Mouse (Mus musculus): Measurements from ENCODE around the gene Gbf1.

DNA sequence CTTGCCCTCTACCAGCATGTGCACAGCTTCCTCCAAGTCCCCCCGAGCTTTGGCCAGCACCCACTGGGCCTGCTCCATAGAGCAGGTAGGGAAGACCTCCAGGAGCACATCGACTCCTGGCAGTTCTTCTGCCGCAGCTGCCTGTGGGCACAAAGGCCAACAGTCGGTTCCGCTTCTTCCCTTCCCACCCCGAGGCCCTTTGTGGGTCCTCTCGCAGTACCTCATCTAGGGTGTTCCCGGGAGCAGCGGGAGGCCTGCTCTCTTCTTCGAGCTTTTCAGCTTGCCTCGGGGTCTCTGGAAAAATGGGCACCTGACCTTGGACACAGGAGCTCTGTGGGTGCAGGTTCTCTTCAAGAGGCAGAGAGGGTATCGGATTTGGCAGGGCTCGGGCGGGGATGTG lies 179.0 kb downstream of the Gbf1 start:
- TF ChIP-seq CTCF (IDR thresholded peaks at IDR 0.05; ENCODE audit: extremely low read depth, insufficient read depth, low read length) (no peak), POLR2A (IDR thresholded peaks at IDR 0.05; ENCODE audit: extremely low read depth, insufficient read depth, low read length) (no peak)

Data from cortical plate, adult 2 months (tissue).